Mouse (Mus musculus): ENCODE measurements at regions not wholly inside any gene's neighbourhood (a gene's known extent, or its start where the extent isn't known, plus 50 kb on each side); places are given as distances from the start of the nearest gene placed in this dataset.

GRCm38 (mm10) chr13:59937147-59937546 is 114.2 kb upstream of the Tut7 start:
- DNase-seq (ENCODE audit: low spot score) (no peak), ATAC-seq (replicated peaks; ENCODE audit: low FRiP score) (no peak)
- no peak overlapping the region for H3K9ac ChIP-seq (ENCODE audit: low read depth, low read length)
- no peak overlapping the region for H3K4me2 ChIP-seq
- no peaks in the 10 kb centered on the region for H3K9me3 ChIP-seq (ENCODE audit: control insufficient read depth, low read length)
- no peak overlapping the region for H3K4me3 ChIP-seq (ENCODE audit: low read depth, low read length)
- H3K4me1 ChIP-seq (replicated peaks; ENCODE audit: control insufficient read depth, insufficient read depth, low read length): no peaks in the 10 kb centered on the region
- no peaks in the 10 kb centered on the region for H3K36me3 ChIP-seq (ENCODE audit: control insufficient read depth, insufficient read depth, low read length)
- no peak overlapping the region for H3K27ac ChIP-seq (ENCODE audit: low read depth, low read length)
- H3K27me3 ChIP-seq (replicated peaks; ENCODE audit: control insufficient read depth, insufficient read depth, low read length): peaks cover 16% of the 10 kb centered on the region
- 58% methylated on average over 3 of the region's 3 CpGs for WGBS

GRCm38 (mm10) chr13:59934556-59934955 is 111.6 kb upstream of the Tut7 start:
- no peak for ATAC-seq (replicated peaks; ENCODE audit: low FRiP score)
- Histone ChIP-seq H3K4me1 (replicated peaks; ENCODE audit: control insufficient read depth, insufficient read depth, low read length) (no peaks in the 10 kb centered on the region), H3K36me3 (ENCODE audit: control insufficient read depth, insufficient read depth, low read length) (no peaks in the 10 kb centered on the region), H3K27ac (ENCODE audit: low read depth, low read length) (no peak overlapping the region), H3K9me3 (ENCODE audit: control insufficient read depth, low read length) (no peaks in the 10 kb centered on the region), H3K4me2 (no peak overlapping the region), H3K27me3 (replicated peaks; ENCODE audit: control insufficient read depth, insufficient read depth, low read length) (no peaks in the 10 kb centered on the region; the same call in 1 of the 2 replicates), H3K9ac (ENCODE audit: low read depth, low read length) (no peak overlapping the region), H3K4me3 (ENCODE audit: low read depth, low read length) (no peak overlapping the region)
- DNase-seq (ENCODE audit: low spot score): no peak
- WGBS: 63% methylated on average over 1 of the region's 1 CpGs

GRCm38 (mm10) chr13:59934093-59934492 is 111.1 kb upstream of the Tut7 start:
- ATAC-seq (replicated peaks; ENCODE audit: low FRiP score): no peak
- no peaks in the 10 kb centered on the region for H3K4me1 ChIP-seq (replicated peaks; ENCODE audit: control insufficient read depth, insufficient read depth, low read length)
- H3K27ac ChIP-seq (ENCODE audit: low read depth, low read length): no peak overlapping the region
- H3K9me3 ChIP-seq (ENCODE audit: control insufficient read depth, low read length): no peaks in the 10 kb centered on the region
- no peak overlapping the region for H3K4me3 ChIP-seq (ENCODE audit: low read depth, low read length)
- no peak overlapping the region for H3K9ac ChIP-seq (ENCODE audit: low read depth, low read length)
- DNase-seq (ENCODE audit: low spot score): no peak
- no peak overlapping the region for H3K4me2 ChIP-seq
- no peaks in the 10 kb centered on the region for H3K36me3 ChIP-seq (ENCODE audit: control insufficient read depth, insufficient read depth, low read length)
- 79% methylated on average over 1 of the region's 1 CpGs for WGBS
- no peaks in the 10 kb centered on the region; the same call in 1 of the 2 replicates for H3K27me3 ChIP-seq (replicated peaks; ENCODE audit: control insufficient read depth, insufficient read depth, low read length)

- WGBS: 63% methylated on average over 12 of the region's 12 CpGs
- no peak for ATAC-seq (replicated peaks; ENCODE audit: low FRiP score)
- Histone ChIP-seq H3K4me3 (ENCODE audit: low read depth, low read length) (no peak overlapping the region), H3K27me3 (replicated peaks; ENCODE audit: control insufficient read depth, insufficient read depth, low read length) (no peaks in the 10 kb centered on the region), H3K9me3 (ENCODE audit: control insufficient read depth, low read length) (no peaks in the 10 kb centered on the region), H3K4me2 (no peak overlapping the region), H3K9ac (ENCODE audit: low read depth, low read length) (no peak overlapping the region), H3K36me3 (ENCODE audit: control insufficient read depth, insufficient read depth, low read length) (no peaks in the 10 kb centered on the region), H3K27ac (ENCODE audit: low read depth, low read length) (no peak overlapping the region), H3K4me1 (replicated peaks; ENCODE audit: control insufficient read depth, insufficient read depth, low read length) (no peaks in the 10 kb centered on the region)
- no peak for DNase-seq (ENCODE audit: low spot score)
Observed at GRCm38 (mm10) chr13:59927379-59928111, 104.6 kb upstream of the Tut7 start.

- H3K36me3 ChIP-seq (ENCODE audit: control insufficient read depth, insufficient read depth, low read length): no peaks in the 10 kb centered on the region
- H3K9me3 ChIP-seq (ENCODE audit: control insufficient read depth, low read length): no peaks in the 10 kb centered on the region
- H3K4me3 ChIP-seq (ENCODE audit: low read depth, low read length): no peak overlapping the region
- no peak overlapping the region for H3K27ac ChIP-seq (ENCODE audit: low read depth, low read length)
- H3K4me1 ChIP-seq (replicated peaks; ENCODE audit: control insufficient read depth, insufficient read depth, low read length): no peaks in the 10 kb centered on the region
- no peak overlapping the region for H3K4me2 ChIP-seq
- DNase-seq (ENCODE audit: low spot score) (no peak), ATAC-seq (replicated peaks; ENCODE audit: low FRiP score) (no peak)
- no peaks in the 10 kb centered on the region for H3K27me3 ChIP-seq (replicated peaks; ENCODE audit: control insufficient read depth, insufficient read depth, low read length)
- H3K9ac ChIP-seq (ENCODE audit: low read depth, low read length): no peak overlapping the region
- 72% methylated on average over 9 of the region's 9 CpGs for WGBS
Observed at GRCm38 (mm10) chr13:59925845-59926481, 103.0 kb upstream of the Tut7 start.

- H3K27ac ChIP-seq (ENCODE audit: low read depth, low read length): no peak overlapping the region
- DNase-seq (ENCODE audit: low spot score) (no peak), ATAC-seq (replicated peaks; ENCODE audit: low FRiP score) (no peak)
- WGBS: 85% methylated on average over 5 of the region's 5 CpGs
- H3K4me3 ChIP-seq (ENCODE audit: low read depth, low read length): no peak overlapping the region
- no peaks in the 10 kb centered on the region for H3K9me3 ChIP-seq (ENCODE audit: control insufficient read depth, low read length)
- no peak overlapping the region for H3K4me2 ChIP-seq
- no peaks in the 10 kb centered on the region for H3K4me1 ChIP-seq (replicated peaks; ENCODE audit: control insufficient read depth, insufficient read depth, low read length)
- H3K9ac ChIP-seq (ENCODE audit: low read depth, low read length): no peak overlapping the region
- no peaks in the 10 kb centered on the region for H3K36me3 ChIP-seq (ENCODE audit: control insufficient read depth, insufficient read depth, low read length)
- no peaks in the 10 kb centered on the region for H3K27me3 ChIP-seq (replicated peaks; ENCODE audit: control insufficient read depth, insufficient read depth, low read length)
Observed at GRCm38 (mm10) chr13:59917185-59917584, 94.2 kb upstream of the Tut7 start.

- ATAC-seq (replicated peaks; ENCODE audit: low FRiP score): no peak
- H3K36me3 ChIP-seq (ENCODE audit: control insufficient read depth, insufficient read depth, low read length): no peaks in the 10 kb centered on the region
- H3K27me3 ChIP-seq (replicated peaks; ENCODE audit: control insufficient read depth, insufficient read depth, low read length): no peaks in the 10 kb centered on the region
- 76% methylated on average over 22 of the region's 22 CpGs for WGBS
- H3K4me2 ChIP-seq: no peak overlapping the region
- no peak for DNase-seq (ENCODE audit: low spot score)
- no peak overlapping the region for H3K27ac ChIP-seq (ENCODE audit: low read depth, low read length)
- no peak overlapping the region for H3K4me3 ChIP-seq (ENCODE audit: low read depth, low read length)
- H3K9ac ChIP-seq (ENCODE audit: low read depth, low read length): no peak overlapping the region
- H3K4me1 ChIP-seq (replicated peaks; ENCODE audit: control insufficient read depth, insufficient read depth, low read length): no peaks in the 10 kb centered on the region
- no peaks in the 10 kb centered on the region for H3K9me3 ChIP-seq (ENCODE audit: control insufficient read depth, low read length)
Observed at GRCm38 (mm10) chr13:59916166-59917044, 93.5 kb upstream of the Tut7 start.

GRCm38 (mm10) chr13:59915734-59916133 is 92.8 kb upstream of the Tut7 start:
- 70% methylated on average over 7 of the region's 7 CpGs for WGBS
- Histone ChIP-seq H3K4me1 (replicated peaks; ENCODE audit: control insufficient read depth, insufficient read depth, low read length) (no peaks in the 10 kb centered on the region), H3K4me2 (no peak overlapping the region), H3K36me3 (ENCODE audit: control insufficient read depth, insufficient read depth, low read length) (no peaks in the 10 kb centered on the region), H3K27me3 (replicated peaks; ENCODE audit: control insufficient read depth, insufficient read depth, low read length) (no peaks in the 10 kb centered on the region), H3K9ac (ENCODE audit: low read depth, low read length) (no peak overlapping the region), H3K27ac (ENCODE audit: low read depth, low read length) (no peak overlapping the region), H3K4me3 (ENCODE audit: low read depth, low read length) (no peak overlapping the region), H3K9me3 (ENCODE audit: control insufficient read depth, low read length) (no peaks in the 10 kb centered on the region)
- DNase-seq (ENCODE audit: low spot score) (no peak), ATAC-seq (replicated peaks; ENCODE audit: low FRiP score) (no peak)
